Mouse (Mus musculus) lung, postnatal 0 days (tissue): ENCODE measurements at regions not wholly inside any gene's neighbourhood (a gene's known extent, or its start where the extent isn't known, plus 50 kb on each side); places are given as distances from the start of the nearest gene placed in this dataset.

Experiments
- CTCF ChIP-seq: IDR thresholded peaks from 2 replicates; pipeline ENCODE4 v1.5.1; 2016; ENCODE audit warnings: antibody characterized with exemption, mild to moderate bottlenecking
- EP300 ChIP-seq: IDR thresholded peaks from 2 replicates; pipeline ENCODE4 v1.6.1; 2016; ENCODE audit warnings: antibody characterized with exemption, mild to moderate bottlenecking, control low read depth

DNA sequence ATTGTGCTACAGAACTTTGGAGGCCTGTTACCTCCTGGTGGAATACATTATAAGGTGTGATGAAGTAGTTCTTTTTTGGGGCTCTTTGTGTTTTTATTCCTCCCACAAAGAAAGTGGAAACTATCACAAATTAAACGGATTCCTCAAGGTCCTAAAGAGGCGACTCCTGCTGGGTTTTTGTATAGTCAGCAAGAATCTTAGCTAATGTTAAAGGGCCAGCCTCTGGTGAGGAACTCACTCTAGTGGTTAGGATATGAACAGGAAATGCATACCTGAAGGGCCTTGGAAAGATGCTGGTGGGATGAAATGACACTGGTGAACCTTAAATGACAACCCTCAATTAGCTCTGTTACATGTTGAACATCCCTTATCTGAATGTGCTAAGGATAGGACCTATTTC, 120.3 kb upstream of the Klf7 start:
- TF ChIP-seq CTCF = no peak
- no peak for TF ChIP-seq EP300
